Mouse (Mus musculus) neural tube, embryonic 14.5 days (tissue): ENCODE data around the gene Cavin2. TPM values are rescaled to one million over a fixed set of nuclear protein-coding genes. Genes with fewer than 3 reads are reported as not detected.

ENCODE experiments used
- ATAC-seq: fragments of 200-750 bp; cut with Nextera tagmentation; 2 replicates; pipeline ENCODE4 v1.8.0; 2017; ENCODE audit warnings: low read depth, mild to moderate bottlenecking, moderate TSS enrichment, moderate library complexity
- H3K27ac ChIP-seq: fragments of 300-500 bp; sonication (generic); 2 replicates; pipeline ENCODE4 v1.5.1; 2014; ENCODE audit warnings: low read depth, mild to moderate bottlenecking, control low read depth, low read length, moderate library complexity, mixed read lengths
- H3K27me3 ChIP-seq: fragments of 300-500 bp; sonication (generic); 2 replicates; pipeline ENCODE4 v1.6.1; 2014; ENCODE audit warnings: low read length; ENCODE audit not compliant: control insufficient read depth, insufficient read depth
- H3K36me3 ChIP-seq: fragments of 300-500 bp; sonication (generic); 2 replicates; pipeline ENCODE4 v1.6.1; 2014; ENCODE audit warnings: low read length, mixed read lengths; ENCODE audit not compliant: control insufficient read depth, insufficient read depth
- H3K4me1 ChIP-seq: fragments of 300-500 bp; sonication (generic); 2 replicates; pipeline ENCODE4 v1.6.1; 2014; ENCODE audit warnings: low read length; ENCODE audit not compliant: control insufficient read depth, insufficient read depth
- H3K4me2 ChIP-seq: fragments of 300-500 bp; sonication (generic); 2 replicates; pipeline ENCODE4 v1.6.1; 2014; ENCODE audit warnings: mild to moderate bottlenecking, low read depth, low read length, control low read depth
- H3K4me3 ChIP-seq: fragments of 300-500 bp; sonication (generic); 2 replicates; pipeline ENCODE4 v1.5.1; 2014; ENCODE audit warnings: low read depth, low read length, control low read depth, mixed read lengths
- H3K9ac ChIP-seq: fragments of 300-500 bp; sonication (generic); replicated peaks from 2 replicates; pipeline ENCODE4 v1.6.1; 2014; ENCODE audit warnings: low read depth, mild to moderate bottlenecking, control low read depth, low read length, mixed read lengths
- H3K9me3 ChIP-seq: fragments of 300-500 bp; sonication (generic); 2 replicates; pipeline ENCODE4 v1.6.1; 2016; ENCODE audit warnings: low read length; ENCODE audit not compliant: control insufficient read depth
- WGBS: fragments of 180-500 bp; shearing (Covaris S2); extraction: QIAGEN DNeasy Blood & Tissue Kit; methylation state at CpG from one replicate; pipeline ENCODE4 v1.1.7; 2014; 5-methylcytosine and 5-hydroxymethylcytosine counted together
- polyA plus RNA-seq: library from polyadenylated mRNA; unstranded; fragments of >200 nt; fragmentation: Nextera tagmentation; extraction: Ambion mirVana; gene quantifications from 2 replicates; pipeline ENCODE4 v1.2.1, GENCODE M21; 2014

The Cavin2 gene
- 9.4 and 12.0 TPM in 2 replicates for polyA plus RNA-seq

DNA sequence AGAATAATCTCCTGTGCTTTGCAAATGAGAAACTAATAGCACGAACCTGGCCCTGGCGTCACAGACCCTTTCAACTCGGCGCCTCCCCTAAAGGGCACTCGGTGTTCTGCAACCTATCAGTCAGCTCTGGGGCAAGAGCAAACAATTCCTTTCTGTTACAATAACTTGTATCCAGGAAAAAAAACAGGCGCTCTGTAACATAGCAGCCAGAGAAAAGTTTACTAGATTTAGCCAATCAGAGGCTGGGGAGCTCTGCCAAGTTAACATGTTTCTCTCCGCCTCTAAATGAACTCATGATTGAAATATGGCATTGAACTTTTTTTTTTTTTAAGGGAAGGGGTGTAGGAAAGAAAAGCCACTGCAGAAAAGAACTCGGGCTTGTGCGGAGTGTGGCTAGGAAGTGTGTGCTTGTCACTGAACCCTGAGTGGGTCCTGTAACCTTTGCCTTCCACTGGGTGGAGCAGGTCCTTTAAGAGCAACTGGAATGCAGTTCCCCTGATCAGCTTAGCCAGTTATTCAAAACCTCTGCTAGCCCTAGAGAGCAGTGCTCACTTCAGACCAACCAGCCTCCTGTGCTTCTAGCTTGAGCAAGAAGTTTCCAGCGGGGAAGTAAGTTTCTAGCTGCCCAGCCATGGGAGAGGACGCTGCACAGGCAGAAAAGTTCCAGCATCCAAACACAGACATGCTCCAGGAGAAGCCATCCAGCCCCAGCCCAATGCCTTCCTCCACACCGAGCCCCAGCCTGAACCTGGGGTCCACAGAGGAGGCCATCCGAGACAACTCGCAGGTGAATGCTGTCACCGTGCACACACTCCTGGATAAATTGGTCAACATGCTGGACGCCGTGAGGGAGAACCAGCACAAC is at the start of gene Cavin2:
Gene Cavin2, plus strand, starts transcription at position 372 of the 865 bp plus-strand sequence.
- no peaks in the 10 kb centered on the region for H3K9me3 ChIP-seq
- no peaks in the 10 kb centered on the region for H3K36me3 ChIP-seq
- peak; percentile 22; the same call in 1 of the 2 replicates for ATAC-seq
- no peak within 1 kb of the TSS for H3K9ac ChIP-seq
- H3K4me2 ChIP-seq = peak within 1 kb of the TSS; percentile 18; the same call in 1 of the 2 replicates
- no peaks in the 10 kb centered on the region for H3K4me1 ChIP-seq
- H3K4me3 ChIP-seq = no peak within 1 kb of the TSS
- H3K27me3 ChIP-seq = no peaks in the 10 kb centered on the region
- H3K27ac ChIP-seq = no peak within 1 kb of the TSS
- 63% methylated on average over 17 of the region's 17 CpGs for WGBS

DNA sequence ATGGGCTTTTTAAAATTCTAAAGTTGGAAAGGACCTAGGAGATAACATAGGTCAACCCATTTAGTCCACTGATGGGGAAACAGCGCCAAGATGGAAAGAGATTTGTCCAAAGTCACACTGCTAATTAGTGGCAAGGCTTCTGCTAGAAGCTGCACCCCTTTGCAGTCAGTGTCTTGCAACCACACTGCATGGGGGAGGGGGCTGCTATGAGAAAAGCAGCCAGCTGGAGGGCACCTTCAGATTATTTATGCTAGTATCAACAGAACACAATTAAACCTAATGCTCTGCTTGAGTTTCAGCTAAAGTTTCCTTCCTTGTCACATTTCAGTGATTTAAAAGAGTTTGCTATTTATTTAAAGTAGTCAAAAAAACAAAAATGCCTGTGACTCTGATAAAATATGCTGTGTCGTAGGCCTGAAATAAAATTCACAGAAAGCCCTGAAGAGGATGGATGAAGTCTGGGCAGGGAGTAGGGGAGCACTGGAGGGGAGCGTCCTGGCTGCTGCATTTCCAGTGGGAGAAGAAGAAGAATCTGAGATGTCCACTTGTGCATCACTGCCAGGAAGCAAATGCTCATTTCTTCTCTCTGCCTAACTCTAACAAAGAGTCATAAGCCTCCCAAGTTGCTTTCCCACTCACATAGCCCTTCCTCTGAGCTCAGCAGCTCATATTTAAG is 47.5 kb upstream of the Cavin2 start:
- H3K27me3 ChIP-seq = no peaks in the 10 kb centered on the region
- H3K36me3 ChIP-seq = no peaks in the 10 kb centered on the region
- no peaks in the 10 kb centered on the region for H3K9me3 ChIP-seq
- no peak overlapping the region for H3K4me3 ChIP-seq
- no peak overlapping the region for H3K9ac ChIP-seq
- no peaks in the 10 kb centered on the region for H3K4me1 ChIP-seq
- H3K4me2 ChIP-seq = no peak overlapping the region
- ATAC-seq = no peak
- 84% methylated on average over 3 of the region's 3 CpGs for WGBS
- H3K27ac ChIP-seq = no peak overlapping the region

DNA sequence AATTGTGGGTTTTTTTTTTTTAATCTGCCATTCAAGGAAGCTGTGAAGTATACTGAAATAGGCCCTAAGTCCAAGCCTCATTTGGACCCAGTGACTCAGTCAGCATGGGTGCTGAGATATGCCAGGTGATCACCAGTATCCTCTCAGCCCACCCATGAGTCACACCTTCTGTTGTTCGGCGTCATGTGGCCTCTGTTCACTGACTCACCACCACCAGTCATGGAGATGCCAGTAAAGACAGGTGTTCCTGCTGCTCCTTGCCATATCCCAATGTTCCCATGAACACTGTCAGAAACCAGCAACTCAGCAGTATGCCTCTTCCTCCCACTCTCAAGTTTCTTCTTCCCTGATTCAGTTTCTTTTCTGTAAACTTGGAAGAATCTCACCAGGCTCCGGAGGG is 45.6 kb upstream of the Cavin2 start:
- ATAC-seq = no peak
- no peaks in the 10 kb centered on the region for H3K27me3 ChIP-seq
- no peak overlapping the region for H3K27ac ChIP-seq
- H3K9me3 ChIP-seq = no peaks in the 10 kb centered on the region
- H3K9ac ChIP-seq = no peak overlapping the region
- no peaks in the 10 kb centered on the region for H3K4me1 ChIP-seq
- H3K36me3 ChIP-seq = no peaks in the 10 kb centered on the region
- no peak overlapping the region for H3K4me2 ChIP-seq
- WGBS = 96% methylated on average over 3 of the region's 3 CpGs
- H3K4me3 ChIP-seq = no peak overlapping the region

DNA sequence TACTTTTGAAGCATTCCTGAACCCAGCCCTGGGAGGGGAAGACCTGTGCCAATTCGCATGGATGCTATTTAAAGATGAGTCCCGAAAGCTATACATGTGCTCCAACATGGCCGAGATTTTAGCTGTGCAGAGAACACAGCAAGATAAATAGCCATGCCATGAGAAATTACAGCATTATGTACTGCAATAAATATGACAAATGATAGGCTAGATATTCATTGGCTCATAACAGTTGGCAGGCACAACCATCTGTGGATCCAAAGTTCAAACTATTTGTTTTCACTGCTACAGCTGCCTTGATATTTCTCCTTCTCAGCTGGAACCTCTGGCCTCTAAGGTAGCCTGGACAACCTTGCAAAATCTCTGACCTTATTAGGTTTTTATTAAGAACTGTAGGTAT is 45.1 kb upstream of the Cavin2 start:
- no peak overlapping the region for H3K9ac ChIP-seq
- no peak for ATAC-seq
- H3K4me2 ChIP-seq = no peak overlapping the region
- H3K4me3 ChIP-seq = no peak overlapping the region
- 85% methylated on average over 3 of the region's 3 CpGs for WGBS
- H3K27ac ChIP-seq = no peak overlapping the region
- no peaks in the 10 kb centered on the region for H3K36me3 ChIP-seq
- no peaks in the 10 kb centered on the region for H3K27me3 ChIP-seq
- H3K9me3 ChIP-seq = no peaks in the 10 kb centered on the region
- no peaks in the 10 kb centered on the region for H3K4me1 ChIP-seq

DNA sequence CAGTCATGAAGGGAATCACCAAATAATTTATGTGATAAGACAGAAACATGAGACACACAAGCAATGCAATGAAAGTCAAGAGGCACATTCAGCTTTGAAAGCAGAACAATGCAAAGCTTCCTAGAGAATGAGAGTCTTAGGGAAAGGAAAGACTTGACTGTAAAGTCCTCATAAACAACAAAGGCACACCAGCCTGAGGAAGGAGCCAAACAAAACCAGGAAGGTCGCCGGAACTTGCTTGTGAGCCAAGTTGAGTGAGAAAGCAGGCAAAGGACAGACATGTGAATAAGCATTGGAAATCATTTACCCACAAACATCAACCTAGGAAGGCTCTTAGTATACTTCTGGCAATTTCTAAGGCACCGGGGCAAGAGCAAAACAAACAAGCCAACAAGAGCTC is 43.5 kb upstream of the Cavin2 start:
- Histone ChIP-seq H3K36me3 (no peaks in the 10 kb centered on the region), H3K4me3 (no peak overlapping the region), H3K4me2 (no peak overlapping the region), H3K9ac (no peak overlapping the region), H3K27me3 (no peaks in the 10 kb centered on the region), H3K9me3 (no peaks in the 10 kb centered on the region), H3K4me1 (no peaks in the 10 kb centered on the region), H3K27ac (no peak overlapping the region)
- no peak for ATAC-seq
- 65% methylated on average over 3 of the region's 3 CpGs for WGBS

DNA sequence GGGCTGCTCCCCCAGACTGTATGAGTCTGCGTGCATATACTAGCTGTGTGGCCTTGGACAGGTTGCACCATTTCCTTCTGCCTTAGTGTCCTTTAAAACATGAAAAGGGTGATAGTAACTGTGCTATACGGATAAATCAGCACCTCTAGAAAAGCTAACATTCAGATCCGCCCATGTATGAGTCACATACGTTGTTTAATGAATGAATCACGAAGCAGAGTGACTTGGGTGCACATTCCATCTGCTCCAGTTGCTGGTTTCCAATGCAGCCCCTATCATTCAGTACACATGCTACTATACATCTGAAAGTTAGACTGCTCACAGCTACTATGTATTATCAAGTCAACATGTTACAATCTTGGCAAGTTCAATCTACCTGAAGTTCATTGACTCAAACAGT is 38.6 kb upstream of the Cavin2 start:
- Histone ChIP-seq H3K9ac (no peak overlapping the region), H3K9me3 (no peaks in the 10 kb centered on the region), H3K4me2 (no peak overlapping the region), H3K4me1 (no peaks in the 10 kb centered on the region), H3K36me3 (no peaks in the 10 kb centered on the region), H3K4me3 (no peak overlapping the region), H3K27ac (no peak overlapping the region), H3K27me3 (no peaks in the 10 kb centered on the region)
- ATAC-seq = no peak
- WGBS = 87% methylated on average over 5 of the region's 5 CpGs

DNA sequence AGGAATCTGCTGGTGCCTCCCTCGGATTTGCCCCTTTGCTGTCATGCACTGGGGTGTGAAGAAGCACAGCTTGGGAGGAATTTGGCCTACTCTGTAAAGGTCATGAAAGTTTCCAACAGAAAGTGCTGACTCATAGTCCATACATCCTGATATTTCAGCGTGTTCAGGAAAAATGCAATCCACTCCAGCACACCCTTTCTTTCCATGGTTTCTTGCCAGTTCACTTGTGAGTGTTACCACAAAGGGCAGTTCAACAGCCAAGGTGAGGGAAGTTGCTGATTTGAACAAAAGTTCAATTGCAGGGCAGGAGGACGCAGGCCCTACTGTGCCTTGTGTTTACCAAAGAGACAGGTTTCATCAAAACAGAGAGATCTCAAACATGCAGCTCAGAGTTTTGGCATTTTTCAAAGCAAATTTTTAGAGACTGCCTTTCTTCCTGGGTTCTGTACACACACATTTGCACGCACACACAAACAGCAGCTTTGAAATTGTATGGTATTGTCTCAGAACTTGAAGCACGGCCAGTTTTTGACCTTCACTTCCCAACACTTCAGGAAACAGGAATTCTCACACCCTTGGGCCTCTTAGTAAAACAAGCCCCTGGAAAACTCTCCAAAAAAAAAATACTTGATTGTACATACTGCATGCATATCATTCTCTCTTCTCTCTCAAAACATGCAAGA is 23.7 kb upstream of the Cavin2 start:
- Histone ChIP-seq H3K36me3 (no peaks in the 10 kb centered on the region), H3K9me3 (no peaks in the 10 kb centered on the region), H3K4me3 (no peak overlapping the region), H3K4me2 (no peak overlapping the region), H3K27ac (no peak overlapping the region), H3K27me3 (no peaks in the 10 kb centered on the region), H3K4me1 (peaks cover 3% of the 10 kb centered on the region; the same call in 1 of the 2 replicates), H3K9ac (no peak overlapping the region)
- ATAC-seq = no peak
- WGBS = 71% methylated on average over 5 of the region's 5 CpGs

DNA sequence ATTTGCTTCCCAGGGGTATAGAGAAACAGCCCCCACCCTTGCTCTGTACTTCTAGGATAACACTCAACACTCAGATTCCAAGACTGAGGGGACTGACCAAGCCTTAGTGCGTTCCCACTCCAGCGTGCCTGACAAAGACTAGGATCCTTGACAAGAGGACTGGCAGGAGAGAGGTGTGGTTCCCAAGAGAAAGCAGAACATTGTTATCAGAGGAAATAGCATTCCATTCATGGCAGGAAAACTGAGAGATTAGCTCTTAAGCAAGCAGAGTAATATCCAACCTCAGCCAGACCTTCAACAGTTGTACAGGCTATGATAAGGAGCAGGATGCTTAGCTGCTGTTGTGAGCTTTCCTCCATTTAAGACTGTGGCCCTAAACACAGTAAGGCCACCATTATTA is 23.0 kb upstream of the Cavin2 start:
- Histone ChIP-seq H3K36me3 (no peaks in the 10 kb centered on the region), H3K27ac (no peak overlapping the region), H3K4me3 (no peak overlapping the region), H3K9ac (no peak overlapping the region), H3K4me2 (no peak overlapping the region), H3K4me1 (peaks cover 3% of the 10 kb centered on the region; the same call in 1 of the 2 replicates), H3K27me3 (no peaks in the 10 kb centered on the region), H3K9me3 (no peaks in the 10 kb centered on the region)
- no peak for ATAC-seq
- 76% methylated on average over 2 of the region's 2 CpGs for whole genome bisulfite sequencing

DNA sequence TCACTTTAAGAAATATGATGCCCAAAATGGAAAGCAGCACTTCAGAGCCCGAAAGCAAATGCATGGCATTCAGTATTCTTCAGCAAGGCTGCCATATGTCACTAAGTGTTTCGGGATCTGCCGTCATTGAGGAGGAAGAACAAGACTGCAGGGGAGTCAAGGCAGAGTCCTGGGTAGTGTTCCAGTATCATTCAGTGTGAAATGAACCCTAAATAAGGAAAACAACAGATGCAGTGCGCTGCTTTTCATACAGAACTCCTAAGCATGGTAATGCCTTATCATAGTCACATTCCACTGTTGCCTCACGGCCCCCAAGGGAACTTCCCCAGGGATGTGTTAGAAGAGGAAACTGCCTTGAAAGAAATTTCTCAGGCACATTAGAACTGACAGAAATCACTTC is 21.8 kb upstream of the Cavin2 start:
- H3K36me3 ChIP-seq = no peaks in the 10 kb centered on the region
- no peak overlapping the region for H3K27ac ChIP-seq
- WGBS = 46% methylated on average over 5 of the region's 5 CpGs
- H3K4me3 ChIP-seq = no peak overlapping the region
- H3K4me1 ChIP-seq = peaks cover 3% of the 10 kb centered on the region; the same call in 1 of the 2 replicates
- no peak for ATAC-seq
- H3K27me3 ChIP-seq = no peaks in the 10 kb centered on the region
- no peak overlapping the region for H3K4me2 ChIP-seq
- no peak overlapping the region for H3K9ac ChIP-seq
- H3K9me3 ChIP-seq = no peaks in the 10 kb centered on the region
